Mouse (Mus musculus) forebrain, embryonic 12.5 days (tissue): Measurements from ENCODE around the gene Cd82. TPM values are rescaled to one million over a fixed set of nuclear protein-coding genes. Genes with fewer than 3 reads are reported as not detected.

Experiments
- ATAC-seq: fragments of 200-750 bp; cut with Nextera tagmentation; 2 replicates; pipeline ENCODE4 v1.8.0; 2017; ENCODE audit warnings: moderate TSS enrichment; ENCODE audit not compliant: low FRiP score
- H3K27ac ChIP-seq: fragments of 300-500 bp; sonication (generic); 2 replicates; pipeline ENCODE4 v1.5.1; 2016; ENCODE audit warnings: mild to moderate bottlenecking
- H3K27me3 ChIP-seq: fragments of 300-500 bp; sonication (generic); 2 replicates; pipeline ENCODE4 v1.6.1; 2016; ENCODE audit warnings: mild to moderate bottlenecking
- H3K36me3 ChIP-seq: fragments of 300-500 bp; sonication (generic); replicated peaks from 2 replicates; pipeline ENCODE4 v1.6.1; 2016; ENCODE audit warnings: mild to moderate bottlenecking
- H3K4me1 ChIP-seq: fragments of 300-500 bp; sonication (generic); 2 replicates; pipeline ENCODE4 v1.6.1; 2016
- H3K4me2 ChIP-seq: fragments of 300-500 bp; sonication (generic); 2 replicates; pipeline ENCODE4 v1.6.1; 2016; ENCODE audit warnings: mild to moderate bottlenecking, moderate library complexity
- H3K4me3 ChIP-seq: fragments of 300-500 bp; sonication (generic); replicated peaks from 2 replicates; pipeline ENCODE4 v1.5.1; 2016; ENCODE audit warnings: mild to moderate bottlenecking
- H3K9ac ChIP-seq: fragments of 300-500 bp; sonication (generic); 2 replicates; pipeline ENCODE4 v1.6.1; 2016; ENCODE audit warnings: mild to moderate bottlenecking
- H3K9me3 ChIP-seq: fragments of 300-500 bp; sonication (generic); 2 replicates; pipeline ENCODE4 v1.6.1; 2016
- WGBS: fragments of 180-500 bp; shearing (Covaris S2); methylation state at CpG from one replicate; pipeline ENCODE4 v1.1.7; 2016; 5-methylcytosine and 5-hydroxymethylcytosine counted together
- polyA plus RNA-seq: library from polyadenylated mRNA; unstranded; fragments of >200 nt; fragmentation: Nextera tagmentation; extraction: Ambion mirVana; gene quantifications from 2 replicates; pipeline ENCODE4 v1.2.1, GENCODE M21; 2016

Cd82 gene
- polyA plus RNA-seq, 1 experiment from 2014 or later, result 10.6 TPM

GRCm38 (mm10) chr2:93419971-93420370, 43.0 kb downstream of the Cd82 start:
- no peak overlapping the region for H3K27ac ChIP-seq
- H3K9ac ChIP-seq, result no peak overlapping the region
- no peak for ATAC-seq
- peaks cover 8% of the 10 kb centered on the region; the same call in 1 of the 2 replicates for H3K27me3 ChIP-seq
- H3K4me3 ChIP-seq, result no peak overlapping the region
- no peak overlapping the region for H3K4me2 ChIP-seq
- no peaks in the 10 kb centered on the region for H3K36me3 ChIP-seq
- WGBS, result 81% methylated on average over 12 of the region's 12 CpGs
- peaks cover 6% of the 10 kb centered on the region for H3K4me1 ChIP-seq
- no peaks in the 10 kb centered on the region for H3K9me3 ChIP-seq

GRCm38 (mm10) chr2:93418396-93418795, 44.5 kb downstream of the Cd82 start:
- no peak overlapping the region for H3K4me3 ChIP-seq
- WGBS, result 7% methylated on average over 8 of the region's 8 CpGs
- H3K4me2 ChIP-seq, result no peak overlapping the region
- peaks cover 8% of the 10 kb centered on the region; the same call in 1 of the 2 replicates for H3K27me3 ChIP-seq
- H3K9me3 ChIP-seq, result no peaks in the 10 kb centered on the region
- H3K27ac ChIP-seq, result no peak overlapping the region
- peak; percentile 66; the same call in 1 of the 2 replicates for ATAC-seq
- peaks cover 6% of the 10 kb centered on the region for H3K4me1 ChIP-seq
- H3K36me3 ChIP-seq, result no peaks in the 10 kb centered on the region
- 0 out of 2 replicates have a peak overlapping the region, but pooled peaks have one; percentile 7 for H3K9ac ChIP-seq

- Histone ChIP-seq H3K4me3 (no peak overlapping the region), H3K9ac (no peak overlapping the region), H3K27me3 (peaks cover 8% of the 10 kb centered on the region; the same call in 1 of the 2 replicates), H3K4me2 (no peak overlapping the region), H3K4me1 (peaks cover 8% of the 10 kb centered on the region), H3K27ac (no peak overlapping the region), H3K36me3 (no peaks in the 10 kb centered on the region), H3K9me3 (no peaks in the 10 kb centered on the region)
- WGBS, result 83% methylated on average over 12 of the region's 12 CpGs
- no peak for ATAC-seq
These were observed 45.8 kb downstream of the Cd82 start for GRCm38 (mm10) chr2:93416874-93417709.

- Histone ChIP-seq H3K4me3 (no peak overlapping the region), H3K27me3 (peaks cover 8% of the 10 kb centered on the region; the same call in 1 of the 2 replicates), H3K4me1 (peaks cover 22% of the 10 kb centered on the region), H3K36me3 (no peaks in the 10 kb centered on the region), H3K27ac (no peak overlapping the region), H3K9me3 (no peaks in the 10 kb centered on the region), H3K4me2 (no peak overlapping the region), H3K9ac (no peak overlapping the region)
- 0 out of 2 replicates have a peak, but pooled peaks have one; percentile 20 for ATAC-seq
- 40% methylated on average over 5 of the region's 5 CpGs for WGBS
These were observed 47.7 kb downstream of the Cd82 start for GRCm38 (mm10) chr2:93415281-93415680.

GRCm38 (mm10) chr2:93414163-93414562, 48.8 kb downstream of the Cd82 start:
- no peak overlapping the region for H3K4me2 ChIP-seq
- no peaks in the 10 kb centered on the region for H3K36me3 ChIP-seq
- no peak overlapping the region for H3K9ac ChIP-seq
- no peak for ATAC-seq
- H3K9me3 ChIP-seq, result no peaks in the 10 kb centered on the region
- no peak overlapping the region for H3K4me3 ChIP-seq
- 90% methylated on average over 9 of the region's 9 CpGs for WGBS
- H3K27me3 ChIP-seq, result peaks cover 10% of the 10 kb centered on the region; the same call in 1 of the 2 replicates
- H3K27ac ChIP-seq, result no peak overlapping the region
- H3K4me1 ChIP-seq, result peaks cover 22% of the 10 kb centered on the region

GRCm38 (mm10) chr2:93413367-93414014, 49.4 kb downstream of the Cd82 start:
- peaks cover 21% of the 10 kb centered on the region for H3K4me1 ChIP-seq
- ATAC-seq, result peak; percentile 20; the same call in 1 of the 2 replicates
- H3K27ac ChIP-seq, result no peak overlapping the region
- H3K27me3 ChIP-seq, result 0 out of 2 replicates have a peak, but pooled peaks cover 8% of the 10 kb centered on the region
- H3K36me3 ChIP-seq, result no peaks in the 10 kb centered on the region
- no peak overlapping the region for H3K4me3 ChIP-seq
- no peak overlapping the region for H3K4me2 ChIP-seq
- H3K9me3 ChIP-seq, result no peaks in the 10 kb centered on the region
- H3K9ac ChIP-seq, result no peak overlapping the region
- WGBS, result 54% methylated on average over 7 of the region's 7 CpGs

GRCm38 (mm10) chr2:93412101-93412500, 50.8 kb downstream of the Cd82 start:
- no peaks in the 10 kb centered on the region for H3K36me3 ChIP-seq
- no peak for ATAC-seq
- WGBS, result 61% methylated on average over 4 of the region's 4 CpGs
- peaks cover 16% of the 10 kb centered on the region for H3K4me1 ChIP-seq
- no peaks in the 10 kb centered on the region for H3K9me3 ChIP-seq
- H3K4me2 ChIP-seq, result no peak overlapping the region
- H3K9ac ChIP-seq, result no peak overlapping the region
- H3K27me3 ChIP-seq, result 0 out of 2 replicates have a peak, but pooled peaks cover 8% of the 10 kb centered on the region
- H3K27ac ChIP-seq, result no peak overlapping the region
- H3K4me3 ChIP-seq, result no peak overlapping the region

- H3K9ac ChIP-seq, result 0 out of 2 replicates have a peak overlapping the region, but pooled peaks have one; percentile 2
- H3K4me1 ChIP-seq, result peaks cover 16% of the 10 kb centered on the region
- no peaks in the 10 kb centered on the region for H3K9me3 ChIP-seq
- H3K27ac ChIP-seq, result peak overlapping the region; percentile 50
- 0 out of 2 replicates have a peak, but pooled peaks cover 8% of the 10 kb centered on the region for H3K27me3 ChIP-seq
- no peak overlapping the region for H3K4me2 ChIP-seq
- no peaks in the 10 kb centered on the region for H3K36me3 ChIP-seq
- 34% methylated on average over 12 of the region's 12 CpGs for WGBS
- peak; percentile 66; the same call in 1 of the 2 replicates for ATAC-seq
- H3K4me3 ChIP-seq, result no peak overlapping the region
These were observed 51.9 kb downstream of the Cd82 start for GRCm38 (mm10) chr2:93410899-93411570.

- Histone ChIP-seq H3K4me3 (no peak overlapping the region), H3K9ac (no peak overlapping the region), H3K27ac (no peak overlapping the region), H3K9me3 (no peaks in the 10 kb centered on the region), H3K4me2 (no peak overlapping the region), H3K36me3 (no peaks in the 10 kb centered on the region), H3K4me1 (peaks cover 12% of the 10 kb centered on the region), H3K27me3 (peaks cover 5% of the 10 kb centered on the region; the same call in 1 of the 2 replicates)
- ATAC-seq, result peak; percentile 61; the same call in 1 of the 2 replicates
- 49% methylated on average over 7 of the region's 7 CpGs for WGBS
These were observed 57.9 kb downstream of the Cd82 start for GRCm38 (mm10) chr2:93405017-93405425.

- H3K9me3 ChIP-seq, result no peaks in the 10 kb centered on the region
- no peak overlapping the region for H3K9ac ChIP-seq
- WGBS, result 40% methylated on average over 4 of the region's 4 CpGs
- no peaks in the 10 kb centered on the region for H3K36me3 ChIP-seq
- no peak overlapping the region for H3K4me3 ChIP-seq
- no peak overlapping the region for H3K4me2 ChIP-seq
- H3K27me3 ChIP-seq, result peaks cover 3% of the 10 kb centered on the region; the same call in 1 of the 2 replicates
- no peak for ATAC-seq
- peaks cover 12% of the 10 kb centered on the region for H3K4me1 ChIP-seq
- no peak overlapping the region for H3K27ac ChIP-seq
These were observed 58.8 kb downstream of the Cd82 start for GRCm38 (mm10) chr2:93404169-93404568.

- Histone ChIP-seq H3K9me3 (no peaks in the 10 kb centered on the region), H3K36me3 (no peaks in the 10 kb centered on the region), H3K27ac (no peak overlapping the region), H3K4me3 (no peak overlapping the region), H3K4me2 (no peak overlapping the region), H3K4me1 (peaks cover 12% of the 10 kb centered on the region), H3K27me3 (no peaks in the 10 kb centered on the region; the same call in 1 of the 2 replicates), H3K9ac (no peak overlapping the region)
- no peak for ATAC-seq
- WGBS, result 81% methylated on average over 6 of the region's 6 CpGs
These were observed 59.7 kb downstream of the Cd82 start for GRCm38 (mm10) chr2:93403267-93403666.

GRCm38 (mm10) chr2:93391198-93391597, 71.7 kb downstream of the Cd82 start:
- Histone ChIP-seq H3K9ac (no peak overlapping the region), H3K27me3 (peaks cover 11% of the 10 kb centered on the region), H3K27ac (peak overlapping the region; percentile 81), H3K4me3 (no peak overlapping the region), H3K4me1 (peaks cover 28% of the 10 kb centered on the region), H3K9me3 (no peaks in the 10 kb centered on the region), H3K36me3 (no peaks in the 10 kb centered on the region), H3K4me2 (no peak overlapping the region)
- WGBS, result 24% methylated on average over 6 of the region's 6 CpGs
- ATAC-seq, result peak; percentile 36; the same call in 1 of the 2 replicates
